Mouse (Mus musculus) B cell, adult (primary cell): ENCODE results near the gene Boc. TPM values are rescaled to one million over a fixed set of nuclear protein-coding genes. Genes with fewer than 3 reads are reported as not detected.

Source experiments
- total RNA-seq: library from RNA; stranded (reverse); gene quantifications from 4 replicates; pipeline ENCODE4 v1.2.4, GENCODE M21; 2023; ENCODE audit not compliant: inconsistent age

Gene Boc
- total RNA-seq: 0.10 TPM in 1 of 4 replicates, not detected in the others

GRCm38 (mm10) chr16:44558471-44559329 is at the start of gene Boc:
TSS of gene Boc (minus strand) at chr16:44558897.

Other genes starting within 250 kb of the Boc start
- gene Sidt1, start 225.7 kb downstream of the Boc start, total RNA-seq: 12.6 to 17.9 TPM (median 13.8 TPM) in 4 replicates
- gene Spice1, start 211.8 kb downstream of the Boc start, total RNA-seq: 26.9 to 33.9 TPM (median 30.8 TPM) in 4 replicates
- not detected in 4 replicates for gene Cfap44, start 164.1 kb downstream of the Boc start, total RNA-seq
- gene Nepro, start 165.4 kb upstream of the Boc start, total RNA-seq: 12.3 to 13.9 TPM (median 13.3 TPM) in 4 replicates
- gene Gtpbp8, start 187.5 kb upstream of the Boc start, total RNA-seq: 11.4 to 13.8 TPM (median 12.3 TPM) in 4 replicates
- gene Cd200r1, start 206.8 kb upstream of the Boc start, total RNA-seq: 0.35 to 0.90 TPM (median 0.65 TPM) in 4 replicates